Mouse (Mus musculus) stomach, postnatal 0 days (tissue): ENCODE measurements around the gene Atp5c1. TPM values are rescaled to one million over a fixed set of nuclear protein-coding genes. Genes with fewer than 3 reads are reported as not detected.
A peak's percentile ranks its signal among the peaks of the same experiment; 100 is the strongest.

Experiments used
- ATAC-seq: fragments of 200-750 bp; cut with Nextera tagmentation; 2 replicates; pipeline ENCODE4 v1.8.0; 2017; ENCODE audit not compliant: low FRiP score, low TSS enrichment
- DNase-seq: peaks from one replicate; pipeline ENCODE4 v3.0.0-alpha.2; 2016; ENCODE audit warnings: low spot score
- H3K27ac ChIP-seq: fragments of 300-500 bp; sonication (generic); replicated peaks from 2 replicates; pipeline ENCODE4 v1.5.1; 2014; ENCODE audit warnings: mild to moderate bottlenecking, control low read depth
- H3K27me3 ChIP-seq: fragments of 300-500 bp; sonication (generic); 2 replicates; pipeline ENCODE4 v1.6.1; 2014; ENCODE audit warnings: low read length; ENCODE audit not compliant: control insufficient read depth, insufficient read depth
- H3K36me3 ChIP-seq: fragments of 300-500 bp; sonication (generic); 2 replicates; pipeline ENCODE4 v1.6.1; 2014; ENCODE audit warnings: low read length, mixed read lengths; ENCODE audit not compliant: control insufficient read depth, insufficient read depth
- H3K4me1 ChIP-seq: fragments of 300-500 bp; sonication (generic); replicated peaks from 2 replicates; pipeline ENCODE4 v1.6.1; 2014; ENCODE audit warnings: antibody characterized with exemption; ENCODE audit not compliant: control insufficient read depth, insufficient read depth
- H3K4me2 ChIP-seq: fragments of 300-500 bp; sonication (generic); replicated peaks from 2 replicates; pipeline ENCODE4 v1.6.1; 2014; ENCODE audit warnings: low read depth, mild to moderate bottlenecking, control low read depth, moderate library complexity
- H3K4me3 ChIP-seq: fragments of 300-500 bp; sonication (generic); 2 replicates; pipeline ENCODE4 v1.5.1; 2014; ENCODE audit warnings: low read depth, low read length, control low read depth
- H3K9ac ChIP-seq: fragments of 300-500 bp; sonication (generic); 2 replicates; pipeline ENCODE4 v1.6.1; 2014; ENCODE audit warnings: mild to moderate bottlenecking, low read length, control low read depth, mixed read lengths
- H3K9me3 ChIP-seq: fragments of 300-500 bp; sonication (generic); 2 replicates; pipeline ENCODE4 v1.6.1; 2016; ENCODE audit warnings: low read length; ENCODE audit not compliant: control insufficient read depth
- CTCF ChIP-seq: IDR thresholded peaks from 2 replicates; pipeline ENCODE4 v1.5.1; 2016; ENCODE audit warnings: antibody characterized with exemption, low read depth, mild to moderate bottlenecking, moderate library complexity
- EP300 ChIP-seq: optimal IDR thresholded peaks from 2 replicates; pipeline ENCODE3; 2016; ENCODE audit warnings: antibody characterized with exemption
- WGBS: fragments of 180-500 bp; shearing (Covaris S2); extraction: QIAGEN DNeasy Blood & Tissue Kit; methylation state at CpG from one replicate; pipeline ENCODE4 v1.1.7; 2014; 5-methylcytosine and 5-hydroxymethylcytosine counted together
- polyA plus RNA-seq: library from polyadenylated mRNA; unstranded; fragments of >200 nt; fragmentation: Nextera tagmentation; extraction: Ambion mirVana; gene quantifications from 2 replicates; pipeline ENCODE4 v1.2.1, GENCODE M21; 2015

Gene Atp5c1
- polyA plus RNA-seq, 1 experiment from 2014 or later, result 620 TPM

DNA sequence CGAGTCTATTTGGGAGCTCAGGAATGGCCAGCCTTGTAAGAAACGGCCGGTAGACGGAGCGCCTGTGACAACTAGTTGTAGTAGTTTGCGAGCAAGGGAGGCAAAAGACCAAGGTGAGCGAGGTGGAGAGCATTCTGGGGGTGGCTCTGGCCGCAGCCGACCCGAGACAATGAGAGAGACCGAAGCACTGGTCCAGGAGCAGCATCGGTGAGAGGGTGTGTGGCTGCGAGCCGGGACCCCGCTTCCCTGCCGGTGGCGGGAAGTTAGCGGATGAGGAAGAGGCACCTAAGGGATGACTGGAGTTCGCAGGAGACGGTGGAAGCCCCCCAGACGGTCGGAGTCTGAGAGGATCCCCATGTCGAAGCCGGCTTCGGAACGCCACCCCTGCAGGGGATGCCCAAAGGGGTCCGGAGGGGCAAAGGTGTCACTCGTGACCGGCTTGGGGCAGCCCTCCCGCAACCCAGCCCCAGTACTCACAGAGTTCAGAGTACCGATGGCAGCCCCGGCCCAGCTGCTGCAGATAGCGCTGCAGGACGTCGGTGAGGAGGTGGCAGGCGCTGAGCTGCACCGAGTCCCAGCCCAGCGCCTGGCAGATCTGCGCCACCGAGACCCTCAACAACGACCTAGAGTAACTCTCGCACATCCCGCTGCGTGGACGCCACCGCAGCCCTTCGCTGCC, 32.4 kb downstream of the Atp5c1 start:
- peak; percentile 36 for DNase-seq
- ATAC-seq, result peak; percentile 55
- no peak overlapping the region for H3K27ac ChIP-seq

DNA sequence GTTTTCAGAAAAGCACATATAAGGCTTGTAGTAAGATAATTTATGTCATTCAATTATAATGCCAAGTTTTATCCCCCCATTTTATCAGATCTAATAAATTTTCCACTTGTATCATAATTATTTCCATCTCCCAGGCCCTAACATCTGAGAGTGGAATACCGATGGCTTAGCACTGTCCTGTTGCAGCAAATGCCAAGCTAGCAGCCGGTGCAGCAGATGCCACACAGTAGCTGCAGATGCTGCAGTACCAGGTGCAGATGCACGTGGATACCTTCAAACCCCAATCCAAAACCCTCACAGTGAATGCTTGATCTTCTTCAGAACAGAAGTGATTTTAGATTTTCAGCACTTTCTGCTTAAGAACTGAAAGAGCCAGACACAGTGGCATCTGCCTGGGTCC, 45.3 kb downstream of the Atp5c1 start:
- H3K36me3 ChIP-seq, result peaks cover under 1% of the 10 kb centered on the region; the same call in 1 of the 2 replicates
- no peak overlapping the region for H3K4me2 ChIP-seq
- no peak overlapping the region for H3K27ac ChIP-seq
- DNase-seq (no peak), ATAC-seq (no peak)
- H3K9ac ChIP-seq, result no peak overlapping the region
- H3K4me3 ChIP-seq, result no peak overlapping the region
- WGBS, result 83% methylated on average over 3 of the region's 3 CpGs
- H3K9me3 ChIP-seq, result no peaks in the 10 kb centered on the region
- TF ChIP-seq EP300, result no peak
- no peak for TF ChIP-seq CTCF
- no peaks in the 10 kb centered on the region for H3K27me3 ChIP-seq
- H3K4me1 ChIP-seq, result no peaks in the 10 kb centered on the region

More for the DNA sequence above, 32.4 kb downstream of the Atp5c1 start:
- Histone ChIP-seq H3K36me3 (no peaks in the 10 kb centered on the region), H3K4me1 (no peaks in the 10 kb centered on the region), H3K4me3 (peak overlapping the region; percentile 94), H3K27me3 (no peaks in the 10 kb centered on the region), H3K9ac (peak overlapping the region; percentile 83), H3K4me2 (peak overlapping the region; percentile 92), H3K9me3 (no peaks in the 10 kb centered on the region)
- TF ChIP-seq EP300, result no peak
- TF ChIP-seq CTCF, result peak; percentile 57
- under 1% methylated on average over 44 of the region's 47 CpGs for WGBS

DNA sequence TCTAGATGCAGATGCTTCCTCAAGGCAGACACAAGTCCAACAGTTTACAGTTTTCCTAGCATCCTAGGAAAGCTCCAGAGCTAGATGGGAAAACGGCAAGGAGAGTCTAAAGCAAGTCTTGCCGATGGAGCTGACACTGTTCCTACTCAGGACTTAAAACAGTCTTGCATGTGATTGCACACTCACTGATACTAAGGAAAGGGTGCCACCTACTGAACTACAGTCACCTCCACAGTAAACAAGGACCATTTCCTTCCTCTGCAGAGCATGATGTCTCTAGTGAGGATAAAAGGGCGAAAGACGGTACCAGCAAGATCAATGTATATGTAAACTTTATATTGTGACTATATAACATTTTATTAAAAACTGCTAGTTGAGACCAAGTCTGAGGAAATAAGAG, 46.6 kb downstream of the Atp5c1 start:
- Histone ChIP-seq H3K27me3 (no peaks in the 10 kb centered on the region), H3K4me3 (no peak overlapping the region), H3K9me3 (no peaks in the 10 kb centered on the region), H3K9ac (no peak overlapping the region), H3K4me2 (no peak overlapping the region), H3K36me3 (no peaks in the 10 kb centered on the region), H3K4me1 (no peaks in the 10 kb centered on the region), H3K27ac (no peak overlapping the region)
- DNase-seq (no peak), ATAC-seq (no peak)
- TF ChIP-seq CTCF, result peak; percentile 56
- no peak for TF ChIP-seq EP300
- WGBS, result 58% methylated on average over 4 of the region's 4 CpGs

DNA sequence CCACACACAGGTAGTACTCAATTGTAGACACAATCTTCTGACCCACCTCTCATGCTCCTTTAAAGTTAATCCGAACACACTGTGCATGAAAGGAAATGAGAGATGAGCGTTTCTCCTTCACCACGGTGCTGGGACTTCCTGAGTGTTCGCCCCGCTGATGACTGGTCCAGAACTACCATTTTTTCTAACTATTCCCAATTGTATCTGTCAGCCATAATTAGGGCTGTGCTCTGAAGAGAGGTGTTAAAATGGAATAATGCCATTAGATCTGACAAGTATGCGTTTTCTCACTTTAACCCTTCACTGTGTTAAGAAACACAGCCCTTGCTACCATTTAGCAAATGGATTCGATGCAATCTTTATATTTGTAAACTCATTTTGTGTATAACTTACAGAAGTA, 50.6 kb downstream of the Atp5c1 start:
- H3K36me3 ChIP-seq, result no peaks in the 10 kb centered on the region
- H3K4me2 ChIP-seq, result no peak overlapping the region
- TF ChIP-seq EP300 (no peak), CTCF (no peak)
- H3K4me3 ChIP-seq, result no peak overlapping the region
- no peak overlapping the region for H3K9ac ChIP-seq
- H3K27me3 ChIP-seq, result no peaks in the 10 kb centered on the region
- H3K27ac ChIP-seq, result no peak overlapping the region
- ATAC-seq (no peak), DNase-seq (no peak)
- H3K9me3 ChIP-seq, result no peaks in the 10 kb centered on the region
- H3K4me1 ChIP-seq, result no peaks in the 10 kb centered on the region
- 81% methylated on average over 7 of the region's 7 CpGs for WGBS

DNA sequence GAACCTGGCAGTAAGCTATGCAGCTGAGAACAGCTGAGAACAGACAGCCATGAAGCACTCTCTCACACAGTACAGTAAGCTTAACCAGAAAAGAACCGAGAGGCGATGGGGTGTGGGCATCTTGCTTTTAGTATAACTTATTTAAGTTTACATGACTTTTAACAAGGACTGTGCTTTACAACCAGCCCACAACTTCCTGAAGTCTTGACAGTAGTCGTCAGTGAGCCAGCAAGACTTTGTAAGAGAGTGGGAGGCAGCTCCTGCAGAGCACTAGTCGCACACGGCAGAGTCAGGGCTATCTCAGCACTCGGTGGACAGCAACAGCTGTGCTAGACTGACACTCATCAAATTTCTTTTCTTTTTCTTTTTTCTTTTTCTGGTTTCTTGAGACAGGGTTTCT, 56.0 kb downstream of the Atp5c1 start:
- ATAC-seq, result no peak

DNA sequence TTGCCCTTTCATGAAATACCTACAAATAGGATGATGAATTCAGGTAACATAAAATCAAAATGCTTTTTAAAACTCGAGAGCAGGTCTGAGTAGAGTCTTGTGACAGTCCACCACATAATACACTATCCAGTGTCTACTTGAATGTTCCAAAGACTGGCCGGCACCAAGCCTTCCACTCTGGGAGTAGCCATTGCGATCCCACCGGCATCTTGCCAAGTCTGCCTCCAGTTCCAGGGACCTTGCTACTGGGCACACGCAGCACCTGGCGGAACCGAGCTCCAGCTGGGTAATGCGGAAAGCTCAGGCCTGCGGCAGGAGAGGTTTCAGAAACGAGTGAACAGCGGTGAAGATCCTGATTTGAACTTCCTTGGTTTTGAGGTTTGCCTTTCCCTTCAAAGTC, 59.0 kb downstream of the Atp5c1 start:
- WGBS, result 88% methylated on average over 11 of the region's 11 CpGs
- no peak overlapping the region for H3K4me2 ChIP-seq
- TF ChIP-seq CTCF (no peak), EP300 (no peak)
- H3K9me3 ChIP-seq, result no peaks in the 10 kb centered on the region
- no peaks in the 10 kb centered on the region for H3K36me3 ChIP-seq
- no peaks in the 10 kb centered on the region for H3K4me1 ChIP-seq
- no peak for DNase-seq
- no peak overlapping the region for H3K9ac ChIP-seq
- H3K4me3 ChIP-seq, result no peak overlapping the region
- no peak overlapping the region for H3K27ac ChIP-seq
- no peak for ATAC-seq
- H3K27me3 ChIP-seq, result no peaks in the 10 kb centered on the region

More for the DNA sequence above, 56.0 kb downstream of the Atp5c1 start:
- Histone ChIP-seq H3K4me1 (no peaks in the 10 kb centered on the region), H3K36me3 (no peaks in the 10 kb centered on the region), H3K27ac (no peak overlapping the region), H3K9me3 (no peaks in the 10 kb centered on the region), H3K4me2 (no peak overlapping the region), H3K4me3 (no peak overlapping the region), H3K27me3 (no peaks in the 10 kb centered on the region), H3K9ac (no peak overlapping the region)
- WGBS, result 77% methylated on average over 6 of the region's 6 CpGs
- DNase-seq, result no peak
- TF ChIP-seq CTCF, result no peak
